Mouse (Mus musculus) midbrain, embryonic 15.5 days (tissue): ENCODE data around the gene Stat2. TPM values are rescaled to one million over a fixed set of nuclear protein-coding genes. Genes with fewer than 3 reads are reported as not detected.
"Not testable (repeated sequence)": the region's sequence is repeated elsewhere in the genome, so short reads cannot be mapped to it uniquely, and the experiment has no call there.

ENCODE experiments used
- ATAC-seq: fragments of 200-750 bp; cut with Nextera tagmentation; replicated peaks from 2 replicates; pipeline ENCODE4 v1.8.0; 2017; ENCODE audit warnings: moderate TSS enrichment
- H3K27ac ChIP-seq: fragments of 300-500 bp; sonication (generic); 2 replicates; pipeline ENCODE4 v1.5.1; 2015; ENCODE audit warnings: mild to moderate bottlenecking, inconsistent platforms
- H3K27me3 ChIP-seq: fragments of 300-500 bp; sonication (generic); replicated peaks from 2 replicates; pipeline ENCODE4 v1.6.1; 2015; ENCODE audit warnings: inconsistent platforms
- H3K36me3 ChIP-seq: fragments of 300-500 bp; sonication (generic); replicated peaks from 2 replicates; pipeline ENCODE4 v1.6.1; 2015; ENCODE audit warnings: inconsistent platforms
- H3K4me1 ChIP-seq: fragments of 300-500 bp; sonication (generic); 2 replicates; pipeline ENCODE4 v1.6.1; 2015; ENCODE audit warnings: inconsistent platforms
- H3K4me2 ChIP-seq: fragments of 300-500 bp; sonication (generic); 2 replicates; pipeline ENCODE4 v1.6.1; 2015; ENCODE audit warnings: inconsistent platforms, mild to moderate bottlenecking, moderate library complexity
- H3K4me3 ChIP-seq: fragments of 300-500 bp; sonication (generic); 2 replicates; pipeline ENCODE4 v1.5.1; 2015; ENCODE audit warnings: mild to moderate bottlenecking, inconsistent platforms
- H3K9ac ChIP-seq: fragments of 300-500 bp; sonication (generic); 2 replicates; pipeline ENCODE4 v1.6.1; 2015; ENCODE audit warnings: mild to moderate bottlenecking, inconsistent platforms
- H3K9me3 ChIP-seq: fragments of 300-500 bp; sonication (generic); 2 replicates; pipeline ENCODE4 v1.6.1; 2016; ENCODE audit warnings: inconsistent platforms
- WGBS: fragments of 180-500 bp; shearing (Covaris S2); methylation state at CpG from one replicate; pipeline ENCODE4 v1.1.7; 2015; ENCODE audit warnings: mixed read lengths; 5-methylcytosine and 5-hydroxymethylcytosine counted together
- polyA plus RNA-seq: library from polyadenylated mRNA; unstranded; fragments of >200 nt; fragmentation: Nextera tagmentation; extraction: Ambion mirVana; gene quantifications from 2 replicates; pipeline ENCODE4 v1.2.1, GENCODE M21; 2015

Stat2 gene
- polyA plus RNA-seq, 1 experiment from 2014 or later = 23.5 TPM

DNA sequence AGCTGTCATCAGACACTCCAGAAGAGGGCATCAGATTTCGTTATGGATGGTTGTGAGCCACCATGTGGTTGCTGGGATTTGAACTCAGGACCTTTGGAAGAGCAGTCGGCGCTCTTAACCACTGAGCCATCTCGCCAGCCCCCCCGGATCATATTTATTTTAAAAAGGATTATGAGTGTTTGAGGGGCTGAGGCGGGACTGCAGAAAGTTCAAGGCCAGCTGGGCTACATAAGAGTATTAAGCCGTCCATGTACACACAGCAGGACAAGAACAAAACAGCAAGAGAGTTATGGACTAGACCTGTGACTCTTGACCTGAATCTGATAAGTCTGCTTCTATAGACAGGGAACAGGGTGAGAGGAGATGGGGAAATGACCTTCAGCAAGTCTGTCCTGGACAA lies 10.0 kb upstream of the Stat2 start:
- not testable (repeated sequence) for H3K9me3 ChIP-seq, H3K9ac ChIP-seq, H3K27ac ChIP-seq, H3K4me2 ChIP-seq, H3K36me3 ChIP-seq, H3K27me3 ChIP-seq, ATAC-seq, H3K4me3 ChIP-seq, H3K4me1 ChIP-seq
- WGBS = 88% methylated on average over 7 of the region's 7 CpGs

DNA sequence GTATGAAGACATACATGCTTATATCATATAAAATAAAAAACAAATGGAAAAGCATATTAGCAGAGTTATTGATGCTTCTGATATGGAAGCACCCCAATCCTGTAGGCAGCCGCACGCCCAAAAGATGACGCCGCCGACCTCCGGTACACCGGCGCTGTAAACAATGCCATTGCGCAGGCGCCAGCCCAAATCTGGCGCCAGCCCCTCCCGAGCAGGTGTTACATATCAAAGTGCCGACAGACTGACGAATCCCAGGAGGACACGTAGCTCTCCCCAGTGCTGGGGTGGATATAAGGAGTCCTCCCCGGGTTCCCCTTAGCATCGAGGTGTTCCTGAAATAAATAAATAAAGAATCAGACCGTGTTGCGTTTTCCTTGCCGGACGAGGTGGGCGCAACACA lies 8.1 kb upstream of the Stat2 start:
- no peak for ATAC-seq

DNA sequence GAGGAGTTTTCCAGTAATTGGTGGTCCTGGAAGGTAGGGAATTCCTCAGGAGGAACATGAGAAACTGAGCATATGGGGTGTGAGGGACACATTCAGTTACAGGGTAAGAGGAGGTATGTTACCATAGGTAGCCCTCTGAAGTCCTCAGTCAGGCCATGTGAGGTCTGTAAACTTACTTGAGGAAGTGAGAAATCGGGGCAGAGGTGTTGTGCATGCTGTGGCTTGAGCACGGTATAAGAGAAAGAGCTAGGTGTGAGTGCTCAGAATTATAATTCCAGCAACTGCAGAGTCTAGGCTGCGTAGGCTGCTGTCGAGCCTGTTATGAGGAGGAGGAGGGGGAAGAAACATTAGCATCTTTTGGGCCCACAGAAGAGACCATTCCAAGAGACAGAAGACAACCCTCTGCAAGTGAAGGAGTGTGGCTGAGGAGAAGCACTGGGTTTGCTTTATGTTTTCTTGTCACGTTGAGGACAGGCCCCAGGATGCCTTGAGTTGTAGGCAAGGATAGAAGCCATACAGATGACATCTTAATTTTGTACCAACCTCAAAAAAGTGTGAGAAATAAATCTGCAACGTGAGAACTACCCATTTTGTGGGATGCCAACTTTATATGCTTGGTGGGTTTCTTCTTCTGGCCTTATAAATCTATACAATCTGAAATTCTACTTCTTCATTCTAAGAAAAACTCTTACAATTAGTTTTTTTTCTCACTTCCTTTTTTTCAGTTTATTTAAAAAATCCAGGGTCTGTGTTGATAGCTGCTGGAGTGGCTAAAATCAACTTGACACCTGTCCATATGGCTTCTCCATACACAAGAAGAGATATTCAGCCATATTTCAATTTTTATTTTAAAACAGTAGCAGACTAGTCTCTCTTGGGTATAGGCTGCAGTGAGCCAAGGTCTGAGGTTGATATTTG lies 6.7 kb upstream of the Stat2 start:
- no peaks in the 10 kb centered on the region for H3K4me1 ChIP-seq
- no peaks in the 10 kb centered on the region for H3K27me3 ChIP-seq
- H3K4me3 ChIP-seq = no peak overlapping the region
- H3K36me3 ChIP-seq = no peaks in the 10 kb centered on the region
- H3K27ac ChIP-seq = no peak overlapping the region
- H3K9ac ChIP-seq = no peak overlapping the region
- no peak for ATAC-seq
- 82% methylated on average over 6 of the region's 6 CpGs for WGBS
- no peaks in the 10 kb centered on the region for H3K9me3 ChIP-seq
- H3K4me2 ChIP-seq = no peak overlapping the region

More for the DNA sequence above, 8.1 kb upstream of the Stat2 start:
- WGBS = 77% methylated on average over 22 of the region's 22 CpGs
- no peaks in the 10 kb centered on the region for H3K27me3 ChIP-seq
- H3K4me1 ChIP-seq = no peaks in the 10 kb centered on the region
- no peak overlapping the region for H3K4me2 ChIP-seq
- H3K27ac ChIP-seq = no peak overlapping the region
- H3K4me3 ChIP-seq = no peak overlapping the region
- no peaks in the 10 kb centered on the region for H3K36me3 ChIP-seq
- H3K9me3 ChIP-seq = no peaks in the 10 kb centered on the region
- H3K9ac ChIP-seq = no peak overlapping the region

DNA sequence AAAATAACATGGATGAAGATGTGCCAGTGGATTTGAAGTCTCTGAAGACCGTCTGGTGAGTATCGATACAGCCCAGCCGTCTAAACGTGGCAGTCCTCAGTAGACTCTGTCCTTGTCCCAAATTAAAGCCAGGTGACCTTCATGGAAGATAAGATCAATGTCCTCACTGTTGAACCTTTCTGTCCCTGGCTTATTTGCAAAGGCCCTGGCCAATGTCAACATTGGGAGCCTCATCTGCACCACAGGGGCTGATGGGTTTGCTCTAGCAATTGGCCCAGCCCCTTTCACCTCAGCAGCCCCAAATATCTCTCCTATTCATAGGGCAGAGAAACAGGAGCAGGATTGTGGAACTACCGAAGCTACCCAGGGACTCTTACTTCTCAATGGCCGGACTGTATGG lies 2.0 kb upstream of the Stat2 start, which contains the start of gene Apof:
Gene Apof, plus strand, starts transcription at position 301 of the 400 bp plus-strand sequence.
- Histone ChIP-seq H3K9me3 (no peaks in the 10 kb centered on the region), H3K9ac (no peak within 1 kb of the TSS), H3K27ac (no peak within 1 kb of the TSS), H3K4me1 (peaks cover 5% of the 10 kb centered on the region), H3K4me3 (no peak within 1 kb of the TSS), H3K27me3 (no peaks in the 10 kb centered on the region), H3K36me3 (no peaks in the 10 kb centered on the region), H3K4me2 (no peak within 1 kb of the TSS)
- ATAC-seq = no peak
- 89% methylated on average over 6 of the region's 6 CpGs for WGBS

DNA sequence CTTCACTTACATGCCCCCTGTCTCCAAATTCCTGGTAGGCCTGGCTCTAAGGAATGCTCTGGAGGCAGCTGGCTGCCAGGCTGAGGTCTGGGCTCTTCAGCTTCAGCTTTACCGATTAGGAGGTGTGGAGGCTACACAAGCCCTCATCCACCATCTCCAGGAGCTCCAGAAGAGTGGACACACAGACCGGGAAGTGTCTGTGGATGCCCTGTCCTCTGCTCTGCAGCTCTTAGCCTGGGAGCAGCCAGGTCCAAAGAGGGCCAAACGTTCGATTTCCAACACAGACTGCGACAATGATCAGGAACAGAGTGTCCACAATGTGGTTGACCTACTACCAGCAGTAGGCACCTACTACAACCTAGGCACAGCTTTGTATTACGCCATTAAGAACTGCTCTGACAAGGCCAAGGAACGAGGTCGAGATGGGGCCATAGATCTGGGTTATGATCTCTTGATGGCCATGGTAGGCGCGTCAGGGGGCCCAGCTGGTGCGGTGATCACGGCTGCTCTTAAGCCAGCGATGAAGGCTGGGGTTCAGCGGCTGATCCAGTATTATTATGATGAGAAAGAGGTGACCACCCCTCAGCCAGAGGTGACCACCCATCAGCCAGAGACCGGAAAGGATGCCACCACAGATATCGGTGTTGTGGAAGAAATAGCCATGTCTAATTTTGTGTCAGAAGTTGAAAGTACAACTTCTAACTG lies 1.0 kb upstream of the Stat2 start:
- H3K4me1 ChIP-seq = peaks cover 5% of the 10 kb centered on the region
- no peaks in the 10 kb centered on the region for H3K9me3 ChIP-seq
- 0 out of 2 replicates have a peak overlapping the region, but pooled peaks have one; percentile 85 for H3K4me3 ChIP-seq
- H3K9ac ChIP-seq = no peak overlapping the region
- H3K27me3 ChIP-seq = no peaks in the 10 kb centered on the region
- ATAC-seq = no peak
- WGBS = 92% methylated on average over 16 of the region's 16 CpGs
- H3K36me3 ChIP-seq = no peaks in the 10 kb centered on the region
- peak overlapping the region; percentile 79; the same call in 1 of the 2 replicates for H3K4me2 ChIP-seq
- no peak overlapping the region for H3K27ac ChIP-seq

DNA sequence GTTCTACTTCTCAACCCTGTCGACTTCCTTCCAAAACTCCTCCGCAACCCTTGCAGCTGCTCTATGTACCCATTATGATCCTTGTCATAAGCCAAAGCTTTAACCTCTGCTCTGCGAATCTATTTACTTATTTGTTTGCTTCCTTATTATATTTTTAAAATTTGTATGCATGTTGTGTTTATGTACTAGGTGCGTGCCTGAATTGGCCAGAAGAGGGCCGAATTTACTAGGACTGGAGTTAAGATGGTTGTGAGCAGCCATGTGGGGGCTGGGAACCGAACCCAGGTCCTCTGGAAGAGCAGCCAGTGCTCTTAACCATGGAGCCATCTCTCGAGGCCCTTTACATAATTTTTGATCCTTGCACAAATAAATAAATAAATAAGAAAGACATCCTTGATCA lies 507 bp downstream of the Stat2 start:
- no peak for ATAC-seq
- peak overlapping the region; percentile 73 for H3K9ac ChIP-seq
- 44% methylated on average over 7 of the region's 7 CpGs for WGBS

DNA sequence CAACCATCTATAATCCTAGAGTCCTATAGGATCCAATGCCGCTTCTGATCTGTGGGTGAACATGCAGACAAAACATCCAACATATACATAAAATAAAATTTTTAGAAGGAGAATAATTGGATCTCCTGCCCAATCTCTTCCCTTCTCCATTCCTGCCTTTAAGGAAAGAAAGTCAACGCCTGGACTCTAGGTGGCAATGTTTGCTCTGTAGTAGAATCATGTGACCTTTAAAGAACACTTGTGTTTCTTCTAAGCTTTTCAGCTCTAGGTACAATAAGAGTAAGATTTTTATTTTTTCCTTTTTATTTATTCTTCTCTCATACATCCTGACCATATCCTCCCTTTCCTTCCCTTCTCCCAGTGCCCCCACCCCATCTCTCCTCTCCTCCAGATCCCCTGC lies 1.5 kb downstream of the Stat2 start:
- no peak for ATAC-seq
- H3K9me3 ChIP-seq = no peaks in the 10 kb centered on the region
- WGBS = 65% methylated on average over 2 of the region's 2 CpGs
- H3K36me3 ChIP-seq = 0 out of 2 replicates have a peak, but pooled peaks cover 3% of the 10 kb centered on the region
- H3K9ac ChIP-seq = no peak overlapping the region
- H3K4me3 ChIP-seq = no peak overlapping the region
- H3K4me1 ChIP-seq = peaks cover 5% of the 10 kb centered on the region
- H3K27ac ChIP-seq = no peak overlapping the region
- no peaks in the 10 kb centered on the region for H3K27me3 ChIP-seq
- no peak overlapping the region for H3K4me2 ChIP-seq

More for the DNA sequence above, 507 bp downstream of the Stat2 start:
- Histone ChIP-seq H3K36me3 (no peaks in the 10 kb centered on the region), H3K4me1 (peaks cover 5% of the 10 kb centered on the region), H3K9me3 (no peaks in the 10 kb centered on the region), H3K4me3 (peak overlapping the region; percentile 85), H3K4me2 (peak overlapping the region; percentile 79), H3K27me3 (no peaks in the 10 kb centered on the region), H3K27ac (peak overlapping the region; percentile 85)

DNA sequence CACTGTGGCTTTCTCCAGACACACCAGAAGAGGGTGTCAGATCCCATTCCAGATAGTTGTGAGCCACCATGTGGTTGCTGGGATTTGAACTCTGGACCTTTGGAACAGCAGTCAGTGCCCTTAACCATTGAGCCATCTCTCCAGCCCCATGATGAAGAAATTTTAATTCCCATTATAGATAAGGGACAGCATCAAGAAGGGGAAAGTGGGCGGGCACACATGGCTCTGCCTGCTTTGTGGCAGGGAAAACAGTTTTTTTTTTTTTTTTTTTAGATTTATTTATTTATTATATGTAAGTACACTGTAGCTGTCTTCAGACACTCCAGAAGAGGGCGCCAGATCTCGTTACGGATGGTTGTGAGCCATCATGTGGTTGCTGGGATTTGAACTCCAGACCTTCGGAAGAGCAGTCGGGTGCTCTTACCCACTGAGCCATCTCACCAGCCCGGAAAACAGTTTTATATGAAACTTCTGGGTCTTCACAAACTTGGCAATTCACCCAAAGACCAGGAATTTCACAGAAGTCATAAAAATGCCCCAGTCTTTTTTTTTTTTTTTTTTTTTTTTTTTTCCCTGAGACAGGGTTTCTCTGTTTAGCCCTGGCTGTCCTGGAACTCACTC lies 2.6 kb downstream of the Stat2 start:
- not testable (repeated sequence) for H3K4me1 ChIP-seq, H3K27ac ChIP-seq, H3K9ac ChIP-seq, H3K36me3 ChIP-seq, H3K4me3 ChIP-seq, H3K9me3 ChIP-seq, H3K27me3 ChIP-seq, ATAC-seq, H3K4me2 ChIP-seq
- 88% methylated on average over 7 of the region's 7 CpGs for WGBS

DNA sequence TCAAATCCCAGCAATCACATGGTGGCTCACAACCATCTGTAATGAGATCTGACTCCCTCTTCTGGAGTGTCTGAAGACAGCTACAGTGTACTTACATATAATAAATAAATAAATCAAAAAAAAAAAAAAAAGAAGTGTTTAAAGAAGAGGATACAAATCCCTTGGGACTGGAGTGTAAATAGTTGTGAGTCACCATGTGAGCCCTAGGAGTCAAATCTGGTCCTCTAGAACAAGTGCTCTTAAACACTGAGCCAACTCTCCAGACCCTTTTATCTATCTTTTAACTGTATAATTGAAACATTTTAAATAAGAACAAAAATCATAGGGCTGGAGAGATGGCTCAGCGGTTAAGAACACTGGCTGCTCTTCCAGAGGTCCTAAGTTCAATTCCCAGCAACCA lies 5.0 kb downstream of the Stat2 start:
- not testable (repeated sequence) for H3K27ac ChIP-seq, H3K27me3 ChIP-seq, H3K9me3 ChIP-seq, ATAC-seq, H3K9ac ChIP-seq, H3K4me1 ChIP-seq, H3K4me3 ChIP-seq, H3K4me2 ChIP-seq
- peaks cover 16% of the 10 kb centered on the region; the same call in 1 of the 2 replicates for H3K36me3 ChIP-seq
- 100% methylated on average over 1 of the region's 1 CpGs for WGBS

DNA sequence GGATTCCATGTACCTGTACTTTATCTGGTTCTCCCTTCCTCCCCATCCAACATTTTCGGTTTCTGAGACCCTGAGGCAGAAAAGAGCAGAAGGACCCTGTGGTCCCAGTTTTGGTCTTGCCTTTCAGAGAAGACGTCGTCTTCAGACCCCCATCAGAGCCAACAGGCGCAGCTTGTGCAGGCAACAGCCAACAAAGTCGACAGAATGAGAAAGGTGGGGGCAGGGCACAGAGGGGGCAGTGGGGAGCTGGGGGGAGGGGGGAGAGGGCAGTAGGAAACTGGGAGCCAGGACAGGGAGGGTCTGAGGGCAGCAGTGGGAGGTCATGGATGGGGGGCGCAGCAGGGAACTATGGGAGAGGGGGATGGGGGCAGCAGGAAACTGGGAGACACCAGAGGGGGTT lies 7.8 kb downstream of the Stat2 start:
- peaks cover 33% of the 10 kb centered on the region; the same call in 1 of the 2 replicates for H3K36me3 ChIP-seq
- no peaks in the 10 kb centered on the region for H3K9me3 ChIP-seq
- H3K27ac ChIP-seq = no peak overlapping the region
- no peaks in the 10 kb centered on the region for H3K4me1 ChIP-seq
- H3K27me3 ChIP-seq = no peaks in the 10 kb centered on the region
- no peak overlapping the region for H3K4me2 ChIP-seq
- 53% methylated on average over 5 of the region's 6 CpGs for WGBS
- ATAC-seq = no peak
- no peak overlapping the region for H3K4me3 ChIP-seq
- no peak overlapping the region for H3K9ac ChIP-seq

DNA sequence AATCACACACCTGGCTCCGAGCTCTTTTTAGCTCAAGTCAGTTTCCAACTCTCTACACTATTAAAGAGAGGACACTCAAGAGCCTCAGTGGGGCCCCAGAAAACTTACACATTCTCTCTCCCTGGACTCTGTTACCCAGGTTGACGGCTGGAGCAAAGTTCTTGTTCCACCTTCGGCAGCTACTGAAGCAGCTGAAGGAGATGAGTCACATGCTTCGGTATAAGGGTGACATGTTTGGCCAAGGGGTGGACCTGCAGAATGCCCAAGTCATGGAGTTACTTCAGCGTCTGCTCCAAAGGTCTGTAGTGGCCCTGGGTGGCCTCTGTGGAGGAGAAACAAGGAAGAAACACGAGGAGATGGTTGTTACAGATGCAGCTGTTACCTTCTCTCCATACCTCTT lies 10.6 kb downstream of the Stat2 start:
- Histone ChIP-seq H3K9me3 (no peaks in the 10 kb centered on the region), H3K4me3 (no peak overlapping the region), H3K9ac (no peak overlapping the region), H3K27ac (no peak overlapping the region), H3K27me3 (no peaks in the 10 kb centered on the region), H3K4me2 (no peak overlapping the region), H3K36me3 (peaks cover 40% of the 10 kb centered on the region; the same call in 1 of the 2 replicates), H3K4me1 (no peaks in the 10 kb centered on the region)
- WGBS = 89% methylated on average over 6 of the region's 6 CpGs
- no peak for ATAC-seq

DNA sequence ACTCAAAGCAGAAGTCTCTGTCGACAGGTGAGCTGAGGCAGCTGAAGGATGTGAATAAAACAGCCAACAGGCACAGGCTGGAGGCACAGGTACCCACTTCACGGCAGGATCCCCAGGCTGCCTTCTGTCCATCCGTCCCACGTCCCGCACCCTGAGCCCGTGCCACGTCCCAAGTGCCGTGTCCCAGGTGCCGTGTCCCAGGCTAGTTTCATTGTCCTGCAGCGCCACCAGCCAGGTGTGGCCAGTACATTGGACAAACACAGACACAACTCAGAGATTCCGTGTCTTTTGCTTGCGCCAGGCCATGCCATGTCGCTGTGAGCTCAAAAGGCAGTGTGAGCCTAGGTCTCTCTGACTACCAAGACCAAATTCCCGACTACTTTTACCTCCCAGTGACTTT lies 11.3 kb downstream of the Stat2 start:
- ATAC-seq = no peak
- peaks cover 42% of the 10 kb centered on the region; the same call in 1 of the 2 replicates for H3K36me3 ChIP-seq

More for the DNA sequence above, 11.3 kb downstream of the Stat2 start:
- H3K4me1 ChIP-seq = no peaks in the 10 kb centered on the region
- H3K27me3 ChIP-seq = no peaks in the 10 kb centered on the region
- no peak overlapping the region for H3K27ac ChIP-seq
- WGBS = 93% methylated on average over 14 of the region's 14 CpGs
- no peak overlapping the region for H3K9ac ChIP-seq
- H3K4me2 ChIP-seq = no peak overlapping the region
- no peaks in the 10 kb centered on the region for H3K9me3 ChIP-seq
- no peak overlapping the region for H3K4me3 ChIP-seq
